Mouse (Mus musculus): ENCODE data around the gene Ugt2a3. TPM values are rescaled to one million over a fixed set of nuclear protein-coding genes. Genes with fewer than 3 reads are reported as not detected.
"Not testable (repeated sequence)": the region's sequence is repeated elsewhere in the genome, so short reads cannot be mapped to it uniquely, and the experiment has no call there.

Gene Ugt2a3
- polyA plus RNA-seq, 1 experiment from 2014 or later = not detected

- no peaks in the 10 kb centered on the region for H3K36me3 ChIP-seq
- WGBS = 96% methylated on average over 12 of the region's 12 CpGs
- ATAC-seq (ENCODE audit: low FRiP score, low read depth) = no peak
- no peaks in the 10 kb centered on the region for H3K9me3 ChIP-seq
- H3K27ac ChIP-seq (replicated peaks) = no peak overlapping the region
- H3K4me1 ChIP-seq = no peaks in the 10 kb centered on the region
- no peak overlapping the region for H3K4me2 ChIP-seq (replicated peaks)
- H3K27me3 ChIP-seq = no peaks in the 10 kb centered on the region
- no peak overlapping the region for H3K4me3 ChIP-seq
- H3K9ac ChIP-seq (replicated peaks) = no peak overlapping the region
Observed at GRCm38 (mm10) chr5:87311392-87311791, 25.6 kb downstream of the Ugt2a3 start.

- H3K36me3 ChIP-seq; ATAC-seq (ENCODE audit: low FRiP score, low read depth); H3K27ac ChIP-seq (replicated peaks); H3K9ac ChIP-seq (replicated peaks); H3K4me2 ChIP-seq (replicated peaks); H3K4me3 ChIP-seq; H3K9me3 ChIP-seq; H3K4me1 ChIP-seq; H3K27me3 ChIP-seq: not testable (repeated sequence)
- WGBS = 89% methylated on average over 4 of the region's 4 CpGs
Observed at GRCm38 (mm10) chr5:87286180-87286579, 50.8 kb downstream of the Ugt2a3 start.

GRCm38 (mm10) chr5:87275986-87276385 is 61.0 kb downstream of the Ugt2a3 start:
- H3K4me3 ChIP-seq; ATAC-seq (ENCODE audit: low FRiP score, low read depth); H3K36me3 ChIP-seq; H3K9me3 ChIP-seq; H3K4me2 ChIP-seq (replicated peaks); H3K9ac ChIP-seq (replicated peaks); H3K27me3 ChIP-seq; H3K27ac ChIP-seq (replicated peaks); H3K4me1 ChIP-seq: not testable (repeated sequence)
- WGBS = 85% methylated on average over 4 of the region's 4 CpGs

- Histone ChIP-seq H3K36me3 (no peaks in the 10 kb centered on the region), H3K4me3 (no peak overlapping the region), H3K9me3 (0 out of 2 replicates have a peak, but pooled peaks cover 4% of the 10 kb centered on the region), H3K27ac (replicated peaks) (no peak overlapping the region), H3K9ac (replicated peaks) (no peak overlapping the region), H3K27me3 (no peaks in the 10 kb centered on the region), H3K4me2 (replicated peaks) (no peak overlapping the region), H3K4me1 (no peaks in the 10 kb centered on the region)
- WGBS = 92% methylated on average over 6 of the region's 6 CpGs
- ATAC-seq (ENCODE audit: low FRiP score, low read depth) = no peak
Observed at GRCm38 (mm10) chr5:87275581-87275980, 61.4 kb downstream of the Ugt2a3 start.

Other genes with a start within 250 kb of the Ugt2a3 start
- gene Ugt2b36, start 244.6 kb downstream of the Ugt2a3 start, polyA plus RNA-seq (2016; fragmentation: Nextera tagmentation; extraction: Ambion mirVana) = not detected in 2 replicates
- gene Ugt2b5, start 196.9 kb downstream of the Ugt2a3 start, polyA plus RNA-seq (2016; fragmentation: Nextera tagmentation; extraction: Ambion mirVana) = not detected in 2 replicates
- not detected in 2 replicates for gene Ugt2b37, start 82.4 kb downstream of the Ugt2a3 start, polyA plus RNA-seq (2016; fragmentation: Nextera tagmentation; extraction: Ambion mirVana)
- gene Ugt2b38, start 87.0 kb upstream of the Ugt2a3 start, polyA plus RNA-seq (2016; fragmentation: Nextera tagmentation; extraction: Ambion mirVana) = not detected in 2 replicates
- not detected in 2 replicates for gene Ugt2a2, start 145.1 kb upstream of the Ugt2a3 start, polyA plus RNA-seq (2016; fragmentation: Nextera tagmentation; extraction: Ambion mirVana)
- not detected in 2 replicates for gene Gm43638, start 149.6 kb upstream of the Ugt2a3 start, polyA plus RNA-seq (2016; fragmentation: Nextera tagmentation; extraction: Ambion mirVana)
- not detected in 2 replicates for gene Ugt2a1, start 153.7 kb upstream of the Ugt2a3 start, polyA plus RNA-seq (2016; fragmentation: Nextera tagmentation; extraction: Ambion mirVana)
- gene Sult1b1, start 201.0 kb upstream of the Ugt2a3 start, polyA plus RNA-seq (2016; fragmentation: Nextera tagmentation; extraction: Ambion mirVana) = not detected in 2 replicates
- gene Sult1d1, start 231.8 kb upstream of the Ugt2a3 start, polyA plus RNA-seq (2016; fragmentation: Nextera tagmentation; extraction: Ambion mirVana) = not detected in 2 replicates